Mouse (Mus musculus): Measurements from ENCODE around the gene Fbxw8. TPM values are rescaled to one million over a fixed set of nuclear protein-coding genes. Genes with fewer than 3 reads are reported as not detected.

The Fbxw8 gene
- polyA plus RNA-seq, 1 experiment from 2014 or later, result 12.7 TPM

DNA sequence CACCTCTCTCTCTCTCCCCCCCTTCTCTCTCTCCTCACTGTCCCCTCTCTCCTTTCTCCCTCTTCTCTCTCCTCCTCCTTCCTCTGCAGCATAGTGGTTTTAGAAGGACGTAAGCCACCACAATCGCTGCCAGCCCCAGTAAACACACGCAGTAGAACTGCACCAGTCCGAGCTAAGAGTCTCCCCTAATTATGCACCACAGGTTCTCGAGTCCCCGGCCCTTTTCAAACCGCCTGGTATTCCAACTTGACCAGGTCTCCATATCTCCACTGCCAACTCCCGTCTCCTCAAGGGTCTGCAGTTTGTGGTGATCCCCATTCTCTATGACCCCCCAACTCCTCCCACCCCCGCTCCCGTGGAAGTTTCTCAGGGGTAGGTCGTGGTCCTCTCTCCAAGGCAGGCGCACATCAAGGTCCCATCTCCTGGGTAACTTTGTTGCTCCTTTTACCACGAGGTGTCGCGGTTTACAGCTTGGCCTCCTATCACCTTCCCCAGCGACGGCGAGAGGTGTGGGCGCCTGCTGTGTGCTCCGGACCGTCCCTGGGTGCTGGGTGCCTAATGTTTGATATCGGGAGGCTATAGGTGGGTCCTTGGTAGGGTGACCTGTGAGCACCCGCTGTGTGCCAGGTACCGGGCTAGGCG, 15.7 kb upstream of the Fbxw8 start:
- H3K79me2 ChIP-seq (ENCODE audit: inconsistent target), result no peaks in the 10 kb centered on the region
- H3K36me3 ChIP-seq (ENCODE audit: inconsistent target), result no peaks in the 10 kb centered on the region
- no peak overlapping the region for H3K4me3 ChIP-seq (ENCODE audit: inconsistent target)
- no peak overlapping the region for H3K27ac ChIP-seq
- 3% methylated on average over 25 of the region's 25 CpGs for WGBS (ENCODE audit: missing documents)

DNA sequence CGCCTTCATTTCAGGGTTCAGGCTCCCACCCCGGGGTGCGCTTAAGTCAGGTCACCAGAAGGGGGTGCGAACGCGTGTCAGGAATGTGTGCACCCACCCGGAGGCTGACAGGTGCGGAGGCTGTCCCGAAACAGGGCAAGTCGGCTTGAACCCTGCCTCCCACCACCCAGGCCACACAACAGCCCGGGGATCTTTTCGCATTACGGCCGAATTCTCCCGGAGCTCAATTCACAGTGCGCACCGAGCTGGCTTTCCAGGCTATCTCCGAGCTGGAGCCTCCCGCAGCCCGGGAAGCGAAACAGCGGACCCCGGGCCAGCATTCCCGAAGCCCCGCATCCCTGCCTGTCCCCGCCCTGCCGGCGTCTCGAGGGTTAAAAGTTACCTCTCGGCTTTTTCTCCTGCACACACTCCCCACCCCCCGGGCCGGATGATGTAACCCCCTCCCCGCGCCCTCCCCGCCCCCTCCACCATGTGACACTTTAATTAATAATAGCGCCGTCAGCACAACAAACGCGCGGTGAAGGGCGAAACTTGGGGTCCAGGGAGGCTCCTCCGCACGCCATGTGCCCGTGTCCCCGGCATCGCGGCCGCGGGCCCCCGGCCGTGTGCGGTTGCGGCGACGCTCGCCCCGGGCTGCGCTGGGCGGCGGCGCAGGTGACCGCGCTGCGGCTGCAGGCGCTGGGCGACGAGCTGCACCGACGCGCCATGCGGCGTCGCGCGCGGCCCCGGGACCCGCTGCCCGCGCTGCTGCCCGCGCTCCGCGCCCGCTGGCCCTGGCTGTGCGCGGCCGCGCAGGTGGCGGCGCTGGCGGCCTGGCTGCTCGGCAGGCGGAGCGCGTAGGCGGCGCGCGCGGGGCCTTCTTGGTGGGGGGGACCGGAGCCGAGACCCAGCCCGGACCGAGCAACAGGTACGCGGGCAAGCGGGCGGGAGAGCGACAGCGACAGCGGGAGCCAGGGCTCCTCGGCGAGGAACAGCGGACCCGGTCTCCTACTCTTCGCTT, 14.3 kb upstream of the Fbxw8 start:
- no peak overlapping the region for H3K4me3 ChIP-seq (ENCODE audit: inconsistent target)
- no peaks in the 10 kb centered on the region for H3K79me2 ChIP-seq (ENCODE audit: inconsistent target)
- WGBS (ENCODE audit: missing documents), result 2% methylated on average over 112 of the region's 117 CpGs
- H3K27ac ChIP-seq, result no peak overlapping the region
- no peaks in the 10 kb centered on the region for H3K36me3 ChIP-seq (ENCODE audit: inconsistent target)

DNA sequence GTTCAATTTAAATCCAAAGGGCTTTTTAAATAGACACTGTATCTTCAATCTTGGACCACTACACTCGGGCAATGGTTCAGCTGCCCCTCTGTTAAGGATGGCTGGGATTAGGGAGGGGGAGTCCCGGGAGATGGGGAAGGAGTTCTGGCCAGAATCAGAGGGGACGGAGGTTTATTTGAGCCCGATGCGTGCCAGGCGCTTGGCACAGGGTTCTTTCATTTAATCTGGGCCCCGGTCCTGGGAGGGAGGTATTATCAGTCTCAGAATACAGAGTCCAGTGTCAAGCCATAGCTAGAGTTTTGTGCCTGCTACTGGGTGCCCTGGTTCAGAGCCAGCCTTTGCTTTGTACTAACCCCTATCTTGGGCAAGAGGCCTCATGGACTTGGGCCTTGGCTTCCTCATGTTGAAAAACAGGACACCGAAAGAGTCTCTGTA, 12.3 kb upstream of the Fbxw8 start:
- Histone ChIP-seq H3K36me3 (ENCODE audit: inconsistent target) (no peaks in the 10 kb centered on the region), H3K27ac (no peak overlapping the region), H3K79me2 (ENCODE audit: inconsistent target) (no peaks in the 10 kb centered on the region), H3K4me3 (ENCODE audit: inconsistent target) (no peak overlapping the region)
- WGBS (ENCODE audit: missing documents), result 78% methylated on average over 8 of the region's 8 CpGs

DNA sequence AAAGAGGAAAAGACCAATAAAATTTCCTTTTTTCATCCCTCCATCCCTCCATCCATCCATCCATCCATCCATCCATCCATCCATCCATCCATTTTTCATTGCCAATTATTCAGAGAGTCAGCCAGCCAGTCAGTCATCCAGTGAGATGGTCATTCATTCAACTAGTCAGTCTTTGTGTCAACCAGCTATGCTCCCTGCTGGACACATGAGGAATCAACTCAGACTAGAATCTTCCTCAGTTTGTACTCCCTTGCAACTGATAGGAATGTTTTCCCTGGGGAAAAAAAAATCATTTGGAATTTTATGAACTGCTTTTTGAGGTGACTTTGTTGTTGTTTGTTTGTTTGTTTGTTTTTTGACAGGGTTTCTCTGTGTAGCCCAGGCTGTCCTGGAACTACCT, 10.2 kb upstream of the Fbxw8 start:
- Histone ChIP-seq H3K27ac (no peak overlapping the region), H3K36me3 (ENCODE audit: inconsistent target) (no peaks in the 10 kb centered on the region), H3K79me2 (ENCODE audit: inconsistent target) (no peaks in the 10 kb centered on the region), H3K4me3 (ENCODE audit: inconsistent target) (no peak overlapping the region)

DNA sequence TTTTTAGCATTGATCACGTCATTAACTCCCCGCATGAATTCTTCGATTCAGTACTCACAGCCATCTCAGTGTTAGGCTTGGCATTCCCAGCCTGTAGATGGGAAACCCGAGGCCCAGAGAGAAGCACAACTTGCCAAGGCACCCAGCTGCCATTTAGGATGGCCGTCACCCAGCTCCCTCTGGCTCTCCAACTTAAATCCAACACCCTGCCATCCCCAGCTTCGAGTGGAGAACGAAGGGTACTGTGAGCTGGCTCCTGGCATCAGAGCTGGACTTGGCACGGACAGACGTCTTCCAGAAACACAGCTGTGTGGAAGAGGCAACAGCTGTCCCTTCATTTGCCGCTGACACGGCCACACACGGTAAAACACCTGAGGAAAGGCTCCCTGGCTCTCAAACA, 9.3 kb upstream of the Fbxw8 start, which contains the start of gene Hrk:
Gene Hrk (plus strand): TSS at position 68 of the 400 bp plus-strand sequence.
- 71% methylated on average over 12 of the region's 12 CpGs for WGBS (ENCODE audit: missing documents)
- Histone ChIP-seq H3K27ac (no peak within 1 kb of the TSS), H3K36me3 (ENCODE audit: inconsistent target) (no peaks in the 10 kb centered on the region), H3K4me3 (ENCODE audit: inconsistent target) (no peak within 1 kb of the TSS), H3K79me2 (ENCODE audit: inconsistent target) (no peaks in the 10 kb centered on the region)

DNA sequence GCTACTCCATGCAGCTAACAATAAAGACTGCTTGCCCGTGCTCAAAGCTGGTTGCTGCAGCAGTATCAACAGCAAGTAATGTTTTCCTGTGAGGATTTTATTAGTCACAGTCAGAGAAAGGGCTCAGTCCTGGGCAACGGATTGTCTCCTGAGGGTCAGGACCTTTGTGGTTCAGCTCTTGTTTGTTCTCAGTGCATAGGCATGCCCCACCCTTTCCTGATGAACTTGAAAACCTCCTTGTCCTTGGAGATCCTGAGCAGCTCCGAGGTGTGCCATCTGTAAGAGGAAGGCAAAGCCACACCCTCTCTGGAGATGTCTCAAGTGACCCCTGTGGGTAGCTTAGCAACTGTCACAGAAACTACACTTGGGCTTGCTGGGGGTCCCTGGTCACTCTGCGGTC, 5.4 kb upstream of the Fbxw8 start:
- no peak overlapping the region for H3K4me3 ChIP-seq (ENCODE audit: inconsistent target)
- WGBS (ENCODE audit: missing documents), result 23% methylated on average over 4 of the region's 4 CpGs
- H3K36me3 ChIP-seq (ENCODE audit: inconsistent target), result no peaks in the 10 kb centered on the region
- H3K27ac ChIP-seq, result no peak overlapping the region
- H3K79me2 ChIP-seq (ENCODE audit: inconsistent target), result no peaks in the 10 kb centered on the region

DNA sequence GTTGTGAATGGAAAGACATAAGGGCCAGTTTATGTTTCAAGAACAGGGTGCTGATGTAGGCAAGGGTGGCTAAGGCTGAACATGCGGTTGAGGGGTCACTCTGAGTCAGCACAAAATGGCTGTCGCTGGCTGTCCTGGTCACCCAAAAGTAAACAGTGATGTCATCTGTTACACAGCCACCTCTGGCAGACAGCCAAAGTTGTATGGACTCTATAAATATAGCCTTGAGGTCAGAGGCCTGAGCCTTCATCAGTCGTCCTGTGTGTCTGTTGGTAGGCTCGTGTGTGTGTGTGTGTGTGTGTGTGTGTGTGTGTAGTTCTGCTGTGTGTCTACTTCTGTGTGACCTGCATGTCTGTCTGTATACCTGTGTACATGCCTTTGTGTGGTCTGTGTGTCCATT, 1.7 kb upstream of the Fbxw8 start:
- Histone ChIP-seq H3K36me3 (ENCODE audit: inconsistent target) (no peaks in the 10 kb centered on the region), H3K79me2 (ENCODE audit: inconsistent target) (peaks cover 30% of the 10 kb centered on the region), H3K27ac (no peak overlapping the region), H3K4me3 (ENCODE audit: inconsistent target) (no peak overlapping the region)
- WGBS (ENCODE audit: missing documents), result 58% methylated on average over 4 of the region's 4 CpGs

DNA sequence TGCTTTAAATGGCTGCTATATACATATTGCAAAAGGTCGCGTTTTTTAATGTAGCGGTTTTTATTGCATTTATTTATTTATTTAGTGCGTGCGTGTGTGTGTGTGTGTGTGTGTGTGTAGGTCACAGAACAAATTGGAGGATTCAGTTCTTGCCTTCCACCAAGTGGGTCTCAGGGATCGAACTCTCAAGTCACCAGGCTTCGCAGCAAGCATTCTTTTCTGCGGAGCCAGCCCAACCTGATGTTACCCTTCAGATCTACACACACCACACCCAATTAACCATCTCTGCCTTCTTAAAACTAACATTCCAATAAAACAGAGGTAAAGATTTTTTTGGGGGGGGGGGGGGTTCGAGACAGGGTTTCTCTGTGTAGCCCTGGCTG, 292 bp upstream of the Fbxw8 start:
- H3K79me2 ChIP-seq (ENCODE audit: inconsistent target), result peaks cover 44% of the 10 kb centered on the region

DNA sequence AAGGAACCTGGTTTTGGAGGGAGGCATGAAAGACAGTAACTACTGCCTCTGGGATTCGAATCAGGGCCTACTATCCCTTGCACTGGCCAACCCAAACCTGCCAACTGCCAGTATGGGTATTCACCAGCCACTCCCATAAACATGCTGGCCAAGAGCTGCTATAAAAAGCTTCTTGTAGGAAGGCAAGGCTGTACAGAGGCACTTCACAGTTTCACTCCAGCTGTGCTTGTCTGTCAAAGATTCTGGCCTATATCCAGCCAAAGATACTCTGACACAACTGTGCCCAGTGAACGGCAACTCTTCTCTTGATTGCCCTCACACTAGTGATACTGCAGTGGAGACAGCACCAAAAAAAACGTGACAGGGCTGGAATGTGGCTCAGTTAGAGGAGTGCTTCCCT, 5.6 kb downstream of the Fbxw8 start:
- peaks cover 5% of the 10 kb centered on the region; the same call in 1 of the 2 replicates for H3K36me3 ChIP-seq (ENCODE audit: inconsistent target)
- H3K79me2 ChIP-seq (ENCODE audit: inconsistent target), result peaks cover 100% of the 10 kb centered on the region
- no peak overlapping the region for H3K4me3 ChIP-seq (ENCODE audit: inconsistent target)
- 95% methylated on average over 3 of the region's 3 CpGs for WGBS (ENCODE audit: missing documents)
- no peak overlapping the region for H3K27ac ChIP-seq

More for the DNA sequence above, 292 bp upstream of the Fbxw8 start:
- no peaks in the 10 kb centered on the region for H3K36me3 ChIP-seq (ENCODE audit: inconsistent target)
- WGBS (ENCODE audit: missing documents), result 37% methylated on average over 9 of the region's 9 CpGs
- peak overlapping the region; percentile 8; the same call in 1 of the 2 replicates for H3K4me3 ChIP-seq (ENCODE audit: inconsistent target)
- H3K27ac ChIP-seq, result no peak overlapping the region

DNA sequence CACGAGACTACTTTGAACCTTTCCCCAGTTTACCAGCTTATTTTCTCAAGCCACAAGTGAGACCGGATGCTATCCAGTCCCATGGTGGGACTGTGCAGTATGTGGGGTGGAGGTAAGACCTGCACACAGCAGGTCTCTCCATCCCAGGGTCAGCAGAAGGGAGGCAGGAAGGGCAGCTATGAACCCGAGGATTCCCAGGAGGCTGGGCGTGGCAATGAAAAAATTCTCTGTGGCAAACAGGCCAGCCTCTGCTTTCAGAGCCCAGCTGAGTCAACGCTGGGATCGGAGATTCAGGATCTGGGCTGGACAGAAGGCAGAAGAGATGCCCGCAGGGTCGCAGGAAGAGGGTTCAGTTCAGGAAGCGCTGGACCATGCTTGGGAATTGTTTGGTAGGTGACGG, 8.0 kb downstream of the Fbxw8 start:
- 92% methylated on average over 10 of the region's 10 CpGs for WGBS (ENCODE audit: missing documents)
- Histone ChIP-seq H3K27ac (no peak overlapping the region), H3K36me3 (ENCODE audit: inconsistent target) (peaks cover 11% of the 10 kb centered on the region; the same call in 1 of the 2 replicates), H3K4me3 (ENCODE audit: inconsistent target) (no peak overlapping the region), H3K79me2 (ENCODE audit: inconsistent target) (peaks cover 92% of the 10 kb centered on the region)

DNA sequence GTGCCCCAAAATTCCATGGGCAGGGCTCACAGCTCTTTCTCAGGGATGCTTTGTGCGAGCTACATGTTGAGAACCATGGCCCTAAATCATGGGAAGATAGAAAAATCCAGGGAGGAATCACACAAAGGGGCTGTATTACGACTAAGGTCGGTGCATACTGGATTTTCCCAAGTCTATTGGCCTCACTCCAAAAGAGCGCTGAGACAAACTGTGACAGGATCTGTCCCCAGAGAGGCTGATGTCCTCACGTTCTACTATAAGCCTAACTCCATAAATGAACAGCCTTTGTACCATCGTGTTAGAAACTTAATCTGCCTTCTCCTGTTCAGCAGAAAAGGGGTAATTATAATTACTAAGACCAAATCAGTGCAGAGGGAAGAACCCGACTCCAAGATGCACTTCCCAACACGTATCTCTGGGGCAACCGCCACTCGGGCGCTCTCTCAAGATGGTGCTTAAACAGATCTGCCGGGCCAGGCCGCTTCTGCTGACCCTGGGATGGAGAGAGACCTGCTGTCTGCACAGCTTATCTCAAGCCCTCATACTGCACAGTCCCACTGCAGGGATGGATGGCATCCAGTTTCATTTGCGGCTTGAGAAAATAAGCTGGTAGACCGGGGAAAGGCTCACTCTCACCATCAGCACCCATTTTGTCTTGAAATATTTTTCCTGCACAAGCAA, 9.1 kb downstream of the Fbxw8 start:
- Histone ChIP-seq H3K4me3 (ENCODE audit: inconsistent target) (no peak overlapping the region), H3K79me2 (ENCODE audit: inconsistent target) (peaks cover 81% of the 10 kb centered on the region), H3K27ac (no peak overlapping the region), H3K36me3 (ENCODE audit: inconsistent target) (peaks cover 20% of the 10 kb centered on the region; the same call in 1 of the 2 replicates)
- WGBS (ENCODE audit: missing documents), result 95% methylated on average over 15 of the region's 15 CpGs

DNA sequence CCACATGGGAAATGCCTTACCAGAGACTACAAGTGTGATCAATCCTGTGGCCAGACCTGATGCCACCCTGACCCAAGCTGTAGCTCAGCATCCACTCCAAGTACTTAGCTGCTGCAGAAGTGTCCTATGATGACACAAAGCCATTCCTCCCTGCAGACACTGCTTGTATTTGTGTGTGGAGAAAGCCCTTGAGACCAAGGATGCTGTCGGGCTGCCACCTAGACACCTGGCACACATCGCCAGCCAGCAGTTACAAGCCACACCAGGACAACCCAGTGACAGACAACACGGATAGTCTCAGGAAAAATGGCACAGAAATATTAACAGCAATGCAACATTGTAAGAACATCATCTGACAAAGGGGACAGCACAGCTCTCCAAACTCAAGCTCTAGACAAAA, 9.8 kb downstream of the Fbxw8 start:
- Histone ChIP-seq H3K4me3 (ENCODE audit: inconsistent target) (no peak overlapping the region), H3K36me3 (ENCODE audit: inconsistent target) (peaks cover 26% of the 10 kb centered on the region; the same call in 1 of the 2 replicates), H3K79me2 (ENCODE audit: inconsistent target) (peaks cover 74% of the 10 kb centered on the region), H3K27ac (no peak overlapping the region)
- WGBS (ENCODE audit: missing documents), result 100% methylated on average over 3 of the region's 3 CpGs

DNA sequence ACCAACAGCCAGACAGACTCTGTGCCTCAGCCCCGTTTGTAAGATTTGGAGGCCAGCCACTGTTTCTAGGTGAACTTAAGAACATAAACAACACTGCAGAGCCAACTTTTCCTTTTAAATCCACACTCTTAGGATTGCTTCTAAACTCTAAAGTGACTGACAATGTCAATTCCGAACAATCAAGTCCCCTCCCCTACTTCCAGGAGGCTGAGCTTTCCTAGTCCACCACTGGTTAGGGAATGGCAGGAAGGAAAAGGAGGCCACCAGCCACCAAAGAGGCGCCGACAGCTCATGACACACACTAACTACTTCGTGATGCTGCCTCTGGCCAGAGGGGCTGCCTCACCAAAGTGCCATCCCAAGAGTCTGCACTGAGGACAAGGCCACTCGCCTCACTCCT, 10.5 kb downstream of the Fbxw8 start:
- Histone ChIP-seq H3K79me2 (ENCODE audit: inconsistent target) (peaks cover 68% of the 10 kb centered on the region), H3K27ac (no peak overlapping the region), H3K4me3 (ENCODE audit: inconsistent target) (no peak overlapping the region), H3K36me3 (ENCODE audit: inconsistent target) (peaks cover 33% of the 10 kb centered on the region; the same call in 1 of the 2 replicates)
- WGBS (ENCODE audit: missing documents), result 93% methylated on average over 5 of the region's 6 CpGs

DNA sequence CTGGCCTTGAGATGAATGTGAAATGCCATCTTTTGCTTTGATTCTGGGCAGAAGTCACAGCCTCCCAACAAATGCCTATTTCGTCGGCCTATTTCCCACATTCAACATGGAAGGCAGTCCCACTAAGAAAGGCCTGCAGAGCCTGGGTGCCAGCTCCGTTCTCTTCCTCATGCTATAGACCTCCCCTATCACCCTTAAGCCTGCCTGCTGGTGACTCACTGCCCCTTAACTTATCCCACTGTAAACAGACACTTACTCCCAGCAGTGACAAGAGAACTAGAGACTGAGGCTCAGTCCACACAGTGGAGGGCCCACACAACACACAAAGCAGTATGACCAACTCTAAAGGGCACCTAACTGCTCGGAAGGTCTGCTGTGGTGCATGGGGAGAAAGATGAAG, 10.9 kb downstream of the Fbxw8 start:
- Histone ChIP-seq H3K27ac (no peak overlapping the region), H3K79me2 (ENCODE audit: inconsistent target) (peaks cover 63% of the 10 kb centered on the region), H3K36me3 (ENCODE audit: inconsistent target) (peaks cover 36% of the 10 kb centered on the region; the same call in 1 of the 2 replicates), H3K4me3 (ENCODE audit: inconsistent target) (no peak overlapping the region)
- WGBS (ENCODE audit: missing documents), result 94% methylated on average over 4 of the region's 4 CpGs
